Mouse (Mus musculus) MEL (cell line): ENCODE measurements around the gene Mrps10. TPM values are rescaled to one million over a fixed set of nuclear protein-coding genes. Genes with fewer than 3 reads are reported as not detected.

Source experiments
- DNase-seq: peaks from one replicate; pipeline ENCODE4 v3.0.0; 2011; ENCODE audit warnings: low read depth, low spot score
- H3K27ac ChIP-seq: 2 replicates; pipeline ENCODE4 v1.5.1; 2012; ENCODE audit warnings: low read depth, mild to moderate bottlenecking, control low read depth, low read length, moderate library complexity; ENCODE audit not compliant: control insufficient read depth
- H3K27me3 ChIP-seq, 2 experiments: fragments of 150-350 bp in 1 of 2; sonication (generic) in 1 of 2; 2 replicates each; pipeline ENCODE4 v1.6.1; 2012; ENCODE audit warnings: low read length in 2 of 2, mild to moderate bottlenecking in 2 of 2, improper control_type of control experiment in 1 of 2, moderate library complexity in 1 of 2; ENCODE audit not compliant: insufficient read depth in 2 of 2, control insufficient read depth in 1 of 2
- H3K36me3 ChIP-seq, 2 experiments: 2 replicates each; pipeline ENCODE4 v1.6.1; 2012 to 2014; ENCODE audit warnings: low read length in 2 of 2, improper control_type of control experiment in 1 of 2, inconsistent platforms in 1 of 2, mild to moderate bottlenecking in 1 of 2; ENCODE audit not compliant: insufficient read depth in 2 of 2, control insufficient read depth in 1 of 2
- H3K4me1 ChIP-seq, 2 experiments: fragments of 150-350 bp in 1 of 2; sonication (generic) in 1 of 2; 2 replicates each; pipeline ENCODE4 v1.6.1; 2012; ENCODE audit warnings: low read length in 2 of 2, improper control_type of control experiment in 1 of 2, mild to moderate bottlenecking in 1 of 2; ENCODE audit not compliant: insufficient read depth in 2 of 2, control insufficient read depth in 1 of 2
- H3K4me3 ChIP-seq, 2 experiments: fragments of 150-350 bp in 1 of 2; sonication (generic) in 1 of 2; 2 replicates each; pipeline ENCODE4 v1.5.1; 2012; ENCODE audit warnings: low read depth in 2 of 2, low read length in 2 of 2, mild to moderate bottlenecking in 2 of 2, moderate library complexity in 2 of 2, control low read depth in 1 of 2, improper control_type of control experiment in 1 of 2; ENCODE audit not compliant: control insufficient read depth in 1 of 2, insufficient read depth in 1 of 2
- H3K79me2 ChIP-seq: 2 replicates; pipeline ENCODE4 v1.6.1; 2012; ENCODE audit warnings: mild to moderate bottlenecking, low read length, moderate library complexity; ENCODE audit not compliant: control insufficient read depth, poor library complexity, insufficient read depth
- H3K9ac ChIP-seq: 2 replicates; pipeline ENCODE4 v1.6.1; 2012; ENCODE audit warnings: low read depth, mild to moderate bottlenecking, control low read depth, low read length, moderate library complexity; ENCODE audit not compliant: control insufficient read depth, poor library complexity, severe bottlenecking
- H3K9me3 ChIP-seq: fragments of 150-350 bp; sonication (generic); replicated peaks from 2 replicates; pipeline ENCODE4 v1.6.1; 2012; ENCODE audit warnings: mild to moderate bottlenecking, low read length, improper control_type of control experiment, moderate library complexity; ENCODE audit not compliant: insufficient read depth
- CHD1 ChIP-seq: IDR thresholded peaks from 2 replicates; pipeline ENCODE4 v1.6.1; 2012; ENCODE audit warnings: low read depth, mild to moderate bottlenecking, inconsistent platforms, low read length, improper control_type of control experiment
- CHD2 ChIP-seq: IDR thresholded peaks from 2 replicates; pipeline ENCODE4 v1.6.1; 2011; ENCODE audit warnings: low read length, improper control_type of control experiment
- CTCF ChIP-seq, 3 experiments: IDR thresholded peaks in 2 of 3; conservative IDR thresholded peaks in 1 of 3; 2 replicates each; pipeline ENCODE4 v1.5.1; 2011 to 2012; ENCODE audit warnings: low read length in 3 of 3, low read depth in 2 of 3, mild to moderate bottlenecking in 2 of 3, improper control_type of control experiment in 1 of 3, inconsistent platforms in 1 of 3, mixed read lengths in 1 of 3, moderate library complexity in 1 of 3; ENCODE audit not compliant: control insufficient read depth in 1 of 3, insufficient read depth in 1 of 3, poor library complexity in 1 of 3, severe bottlenecking in 1 of 3
- ELF1 ChIP-seq: IDR thresholded peaks from 2 replicates; pipeline ENCODE4 v1.6.1; 2014; ENCODE audit warnings: low read depth, mild to moderate bottlenecking, inconsistent platforms, low read length, improper control_type of control experiment, moderate library complexity
- ETS1 ChIP-seq: IDR thresholded peaks from 2 replicates; pipeline ENCODE4 v1.6.1; 2012; ENCODE audit warnings: low read depth, mild to moderate bottlenecking, inconsistent platforms, low read length, improper control_type of control experiment, moderate library complexity
- JUND ChIP-seq: IDR thresholded peaks from 2 replicates; pipeline ENCODE4 v1.6.1; 2011; ENCODE audit warnings: low read depth, mild to moderate bottlenecking, improper control_type of control experiment, low read length
- MAFK ChIP-seq: IDR thresholded peaks from 2 replicates; pipeline ENCODE4 v1.6.1; 2011; ENCODE audit warnings: low read depth, mild to moderate bottlenecking, low read length, improper control_type of control experiment, borderline replicate concordance
- MAZ ChIP-seq: IDR thresholded peaks from 2 replicates; pipeline ENCODE4 v1.6.1; 2012; ENCODE audit warnings: low read depth, mild to moderate bottlenecking, inconsistent platforms, low read length, improper control_type of control experiment
- RCOR1 ChIP-seq: IDR thresholded peaks from 2 replicates; pipeline ENCODE4 v1.6.1; 2012; ENCODE audit warnings: low read depth, mild to moderate bottlenecking, inconsistent platforms, low read length, improper control_type of control experiment
- SMC3 ChIP-seq: IDR thresholded peaks from 2 replicates; pipeline ENCODE4 v1.6.1; 2011; ENCODE audit warnings: low read depth, low read length, improper control_type of control experiment
- TBP ChIP-seq: IDR thresholded peaks from 2 replicates; pipeline ENCODE4 v1.8.0; 2011; ENCODE audit warnings: low read depth, low read length, improper control_type of control experiment
- UBTF ChIP-seq: IDR thresholded peaks from 2 replicates; pipeline ENCODE4 v1.6.1; 2012; ENCODE audit warnings: low read depth, mild to moderate bottlenecking, inconsistent platforms, low read length, improper control_type of control experiment, moderate library complexity, borderline replicate concordance; ENCODE audit not compliant: insufficient read depth
- polyA plus RNA-seq, 2 experiments: library from polyadenylated mRNA; stranded (reverse) in 1 of 2; unstranded in 1 of 2; fragments of >175 nt in 1 of 2; fragments of >200 nt in 1 of 2; gene quantifications; 2 replicates each; pipeline versions ENCODE4 v1.2.1 to v1.2.4; 2012; ENCODE audit warnings: low replicate concordance in 2 of 2, low read depth in 1 of 2; ENCODE audit not compliant: insufficient read length in 2 of 2, insufficient read depth in 1 of 2, missing spikeins in 1 of 2
- total RNA-seq: library from RNA; depleted of rRNA; stranded (reverse); fragments of 300-350 nt; gene quantifications from 2 replicates; pipeline ENCODE4 v1.2.3, GENCODE M21; 2012

Gene Mrps10
- total and polyA plus RNA-seq, 3 experiments = 78.9 to 442 (median 107) TPM

- TF ChIP-seq ETS1 (no peak), JUND (no peak), CHD1 (no peak), CHD2 (no peak), RCOR1 (no peak), TBP (no peak)
- Histone ChIP-seq H3K4me3 (no peak overlapping the region), H3K36me3 (peaks cover 0 to 20% of the 10 kb centered on the region in 2 experiments; a peak in 2 of 4 replicates), H3K27ac (no peak overlapping the region), H3K9ac (no peak overlapping the region), H3K79me2 (no peaks in the 10 kb centered on the region), H3K9me3 (no peaks in the 10 kb centered on the region), H3K4me1 (peaks cover 9 to 14% of the 10 kb centered on the region in 2 experiments), H3K27me3 (no peaks in the 10 kb centered on the region)
- no peak for DNase-seq
Measured at GRCm38 (mm10) chr17:47322991-47323295, 45.7 kb upstream of the Mrps10 start.

DNA sequence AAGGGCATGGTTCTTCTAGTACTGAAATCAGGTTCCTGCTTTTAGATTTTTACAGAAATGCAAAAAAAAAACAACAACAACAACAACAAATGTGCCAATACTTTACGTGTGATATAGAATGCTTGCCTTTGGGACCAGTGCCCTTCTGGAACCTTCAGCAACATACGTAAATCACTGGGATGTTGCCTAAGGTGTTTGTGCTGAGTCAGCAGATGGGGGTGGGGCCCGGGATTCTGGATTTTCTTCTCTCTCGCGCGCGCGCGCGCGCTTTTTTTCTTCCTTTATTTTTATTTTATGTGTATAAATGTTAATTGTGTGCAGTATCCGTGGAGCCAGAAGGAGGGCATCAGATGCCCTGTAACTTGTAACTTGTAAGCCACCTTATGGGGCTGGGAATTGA is 41.1 kb upstream of the Mrps10 start:
- Histone ChIP-seq H3K27ac (no peak overlapping the region), H3K9me3 (no peaks in the 10 kb centered on the region)
- TF ChIP-seq ELF1 (no peak), SMC3 (no peak), CTCF (IDR thresholded peaks at IDR 0.05 in 2 of 3, conservative IDR thresholded peaks at IDR 0.05 in 1 of 3; ENCODE audit: control insufficient read depth in 1 of 3, insufficient read depth in 1 of 3, low read depth in 2 of 3, low read length in 3 of 3, poor library complexity in 1 of 3, severe bottlenecking in 1 of 3) (no peak), MAZ (no peak), UBTF (no peak), MAFK (peak; percentile 97)
- TF ChIP-seq, all 39 proteins: peak for 1
- H3K4me3 ChIP-seq = no peak overlapping the region
- peaks cover 0 to 6% of the 10 kb centered on the region in 2 experiments; a peak in 2 of 4 replicates for H3K36me3 ChIP-seq
- H3K9ac ChIP-seq = no peak overlapping the region
- H3K27me3 ChIP-seq = no peaks in the 10 kb centered on the region
- peaks cover 6 to 10% of the 10 kb centered on the region in 2 experiments for H3K4me1 ChIP-seq
- DNase-seq = no peak
- H3K79me2 ChIP-seq = no peaks in the 10 kb centered on the region

DNA sequence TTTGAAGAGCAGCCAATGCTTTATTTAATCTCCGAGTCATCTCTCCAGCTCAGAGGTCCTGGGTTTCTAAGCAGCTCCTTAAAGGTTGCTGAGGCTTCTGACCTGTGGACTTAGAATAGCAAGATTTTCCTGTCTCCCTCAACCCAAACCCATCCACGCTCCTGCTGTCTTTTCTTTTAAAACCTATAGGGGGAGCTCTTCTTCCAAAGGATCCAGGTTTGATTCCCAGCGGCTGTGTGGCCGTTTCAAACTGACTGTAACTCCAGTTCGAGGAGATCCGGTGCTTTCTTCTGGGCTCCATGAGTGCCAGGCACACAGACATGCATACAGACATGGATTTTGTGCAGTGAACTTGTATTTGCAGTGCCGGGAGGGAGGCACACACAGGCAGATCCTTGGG is 40.7 kb upstream of the Mrps10 start:
- Histone ChIP-seq H3K9me3 (no peaks in the 10 kb centered on the region), H3K27me3 (no peaks in the 10 kb centered on the region), H3K36me3 (peaks cover 0 to 6% of the 10 kb centered on the region in 2 experiments; a peak in 2 of 4 replicates), H3K79me2 (no peaks in the 10 kb centered on the region)
- DNase-seq = peak; percentile 38
- TF ChIP-seq RCOR1 = no peak
- peak; percentile 42 to 62 (median 56); a peak in 5 of 6 replicates for TF ChIP-seq CTCF (IDR thresholded peaks at IDR 0.05 in 2 of 3, conservative IDR thresholded peaks at IDR 0.05 in 1 of 3; ENCODE audit: control insufficient read depth in 1 of 3, insufficient read depth in 1 of 3, low read depth in 2 of 3, low read length in 3 of 3, poor library complexity in 1 of 3, severe bottlenecking in 1 of 3)
- TF ChIP-seq, all 39 proteins: peak for 1
- Histone ChIP-seq H3K9ac (no peak overlapping the region), H3K4me3 (no peak overlapping the region), H3K4me1 (peaks cover 8 to 12% of the 10 kb centered on the region in 2 experiments), H3K27ac (no peak overlapping the region)
